Mouse (Mus musculus): Measurements from ENCODE around the gene B3gat3.

- TF ChIP-seq CTCF (IDR thresholded peaks at IDR 0.05; ENCODE audit: borderline replicate concordance, extremely low read depth, insufficient read depth, insufficient read length) (no peak), POLR2A (IDR thresholded peaks at IDR 0.05; ENCODE audit: borderline replicate concordance, extremely low read depth, insufficient read depth, insufficient read length, poor library complexity, severe bottlenecking) (no peak)
These were observed 22.2 kb downstream of the B3gat3 start for GRCm38 (mm10) chr19:8942276-8942964.

All from brain, embryonic 14.5 days (tissue).